18 mouse cellular contexts compared by ENCODE assay signal in the genomic region with DNA sequence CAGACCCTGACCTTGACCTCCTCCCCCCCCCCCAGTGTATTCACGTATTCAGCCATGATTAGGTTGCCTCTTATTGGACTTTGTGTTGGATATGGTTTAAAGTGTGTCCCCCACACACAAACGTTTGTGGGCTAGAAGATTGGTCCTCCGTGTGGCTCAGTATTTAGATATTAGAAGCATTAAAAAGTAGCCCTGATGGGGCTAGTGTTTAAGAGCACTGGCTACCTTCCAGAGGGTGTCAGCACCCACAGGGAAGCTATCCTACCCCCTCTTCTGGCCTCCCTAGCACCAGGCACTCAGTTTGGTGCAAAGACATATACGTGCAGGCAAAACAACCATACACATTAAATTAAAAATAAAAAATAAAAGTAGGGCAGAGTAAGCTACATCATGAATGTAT. TPM values are rescaled to one million over a fixed set of nuclear protein-coding genes. Genes with fewer than 3 reads are reported as not detected.
DNase-seq lines count a peak whose midpoint lies in the region; ATAC-seq and TF ChIP-seq lines count a peak whose summit lies in the region.
"Had no signal": no experiment of that assay in that cellular context is flagged by ENCODE, and none has a peak within 500 bp of the region (broad histone marks: within the 10 kb centered on the region; RNA-seq: fewer than 3 reads in every experiment).

No protein-coding gene starts in this region.

- 66% methylated on average over 4 of the region's 4 CpGs for WGBS in lung, embryonic 14.5 days
- 74% methylated on average over 4 of the region's 4 CpGs for WGBS in liver, embryonic 16.5 days (ENCODE audit: insufficient replicate concordance)

- no peak overlapping the region for H3K9ac ChIP-seq in lung, embryonic 14.5 days
- no peak overlapping the region for H3K9ac ChIP-seq in liver, embryonic 16.5 days (ENCODE audit: low read depth, low read length)

- no peaks in the 10 kb centered on the region for H3K27me3 ChIP-seq in lung, embryonic 14.5 days (ENCODE audit: insufficient read depth, low read length)
- H3K27me3 ChIP-seq in liver, embryonic 16.5 days (ENCODE audit: control insufficient read depth, insufficient read depth, low read depth, low read length): no peaks in the 10 kb centered on the region

- H3K9me3 ChIP-seq in lung, embryonic 14.5 days (ENCODE audit: low read depth, low read length): no peaks in the 10 kb centered on the region
- no peaks in the 10 kb centered on the region for H3K9me3 ChIP-seq in liver, embryonic 16.5 days (replicated peaks; ENCODE audit: control insufficient read depth, low read length)
- H3K9me3 ChIP-seq: embryonic facial prominence, embryonic 10.5 days had no signal

- intact Hi-C loops in gastrocnemius, adult 2 months (cut with DNase I): loop anchor here (10.0 kb wide), 2 partner anchors 172 to 232 kb away; partner anchors contain the start of genes Nit1, Pfdn2, Ppox and Usp21

- no peak for ATAC-seq in lung, embryonic 14.5 days (ENCODE audit: insufficient read depth)
- no peak for ATAC-seq in liver, embryonic 16.5 days (ENCODE audit: low read depth)

- no peaks in the 10 kb centered on the region for H3K36me3 ChIP-seq in lung, embryonic 14.5 days (ENCODE audit: insufficient read depth)
- no peaks in the 10 kb centered on the region for H3K36me3 ChIP-seq in liver, embryonic 16.5 days (ENCODE audit: control insufficient read depth, insufficient read depth)
- H3K36me3 ChIP-seq: embryonic facial prominence, embryonic 10.5 days had no signal

- peak overlapping the region; percentile 69 for H3K4me2 ChIP-seq in lung, embryonic 14.5 days
- peak overlapping the region; percentile 88; the same call in 1 of the 2 replicates for H3K4me2 ChIP-seq in liver, embryonic 16.5 days (ENCODE audit: low read depth, low read length)

- DNase-seq in gastrocnemius, adult 2 months: no peak
- DNase-seq in gastrocnemius, postnatal 4 days (ENCODE audit: low spot score in 2 of 2): no peak
- DNase-seq in lung, embryonic 14.5 days: no peak
- no peak for DNase-seq in lung, postnatal 25 days (ENCODE audit: low spot score)
- peak; percentile 52 for DNase-seq in MN1 (ENCODE audit: low spot score)
- no peak for DNase-seq in urinary bladder, postnatal 36 days (ENCODE audit: low spot score in 2 of 2)
- DNase-seq in spleen, adult 18-20 months: no peak
- DNase-seq: cerebellum, postnatal 10 days; gastrocnemius, postnatal 36 days; heart, postnatal 4 days; kidney, postnatal 14 days; layer of hippocampus, adult 9-11 months; lung, postnatal 10 days had no signal

- H3K4me3 ChIP-seq in gastrocnemius, adult 2 months: peak overlapping the region; percentile 81
- no peak overlapping the region for H3K4me3 ChIP-seq in lung, embryonic 14.5 days (ENCODE audit: low read depth, low read length)
- H3K4me3 ChIP-seq in liver, embryonic 16.5 days (ENCODE audit: low read depth, low read length): no peak overlapping the region

- peak overlapping the region; percentile 96 for H3K27ac ChIP-seq in gastrocnemius, adult 2 months
- no peak overlapping the region for H3K27ac ChIP-seq in lung, embryonic 14.5 days (ENCODE audit: low read depth)
- H3K27ac ChIP-seq in liver, embryonic 16.5 days (ENCODE audit: low read length): no peak overlapping the region

- no peaks in the 10 kb centered on the region; the same call in 1 of the 2 replicates for H3K4me1 ChIP-seq in lung, embryonic 14.5 days (ENCODE audit: insufficient read depth)
- H3K4me1 ChIP-seq in liver, embryonic 16.5 days (ENCODE audit: control insufficient read depth, low read depth, low read length): peaks cover 39% of the 10 kb centered on the region

- no peak for TF ChIP-seq CTCF in gastrocnemius, adult 2 months (IDR thresholded peaks at IDR 0.05)
- no peak for TF ChIP-seq CTCF in lung, embryonic 14.5 days (IDR thresholded peaks at IDR 0.05; ENCODE audit: low read depth)

RNA-seq across cellular contexts. Expression of gene Cfap126, which starts 0.7 kb away (rescaled TPM):
- 1 to 10 TPM in 1 of 2 experiments, under 1 TPM in 1; 0.75 to 1.8 TPM for total RNA-seq in gastrocnemius, adult 2 months (2021)
- 1 to 10 TPM in 1 of 2 experiments, not detected in 1; 1.2 TPM for total RNA-seq in gastrocnemius, postnatal 4 days (2021)
- 2.0 and 2.2 TPM in 2 replicates for polyA plus RNA-seq in lung, embryonic 14.5 days (2014; fragmentation: Nextera tagmentation; extraction: Ambion mirVana)
- 1.8 and 2.1 TPM in 2 replicates for polyA plus RNA-seq in liver, embryonic 16.5 days (2015; fragmentation: Nextera tagmentation; extraction: Ambion mirVana)

RNA-seq across cellular contexts. Expression of gene Sdhc, which starts 37.4 kb away (rescaled TPM):
- total RNA-seq in gastrocnemius, adult 2 months (2021): 100 to 1,000 TPM; 635 to 909 TPM
- 100 to 1,000 TPM; 458 to 496 TPM for total RNA-seq in gastrocnemius, postnatal 4 days (2021)
- 281 and 304 TPM in 2 replicates for polyA plus RNA-seq in lung, embryonic 14.5 days (2014; fragmentation: Nextera tagmentation; extraction: Ambion mirVana)
- polyA plus RNA-seq in liver, embryonic 16.5 days (2015; fragmentation: Nextera tagmentation; extraction: Ambion mirVana): 137 and 164 TPM in 2 replicates

RNA-seq across cellular contexts. Expression of gene Mpz, which starts 37.5 kb away (rescaled TPM):
- total RNA-seq in gastrocnemius, adult 2 months (2021): 10 to 100 TPM; 24.7 to 27.7 TPM
- 100 to 1,000 TPM; 476 to 539 TPM for total RNA-seq in gastrocnemius, postnatal 4 days (2021)
- 0.24 and 0.49 TPM in 2 replicates for polyA plus RNA-seq in lung, embryonic 14.5 days (2014; fragmentation: Nextera tagmentation; extraction: Ambion mirVana)
- 0.04 TPM in 1 of 2 replicates, not detected in the other for polyA plus RNA-seq in liver, embryonic 16.5 days (2015; fragmentation: Nextera tagmentation; extraction: Ambion mirVana)
- total RNA-seq: left cerebral cortex, postnatal 25 days had no signal
- polyA plus RNA-seq: inflammation-experienced regulatory T-cells, adult 6 months had no signal

RNA-seq across cellular contexts. Expression of gene Fcgr3, which starts 48.3 kb away (rescaled TPM):
- 1 to 10 TPM; 1.8 to 4.3 TPM for total RNA-seq in gastrocnemius, adult 2 months (2021)
- 10 to 100 TPM; 15.7 to 16.8 TPM for total RNA-seq in gastrocnemius, postnatal 4 days (2021)
- 10.8 and 14.3 TPM in 2 replicates for polyA plus RNA-seq in lung, embryonic 14.5 days (2014; fragmentation: Nextera tagmentation; extraction: Ambion mirVana)
- polyA plus RNA-seq in liver, embryonic 16.5 days (2015; fragmentation: Nextera tagmentation; extraction: Ambion mirVana): 28.6 and 30.3 TPM in 2 replicates
- polyA plus RNA-seq: C2C12 had no signal

Comparison
In these comparisons a context has a peak if more than half of its experiments do, and no peak if none do; other contexts are left out.
1. RNA of gene Mpz, which starts 37.5 kb away (total RNA-seq): 476 to 539 TPM in gastrocnemius, postnatal 4 days; 24.7 to 27.7 TPM in gastrocnemius, adult 2 months; every median in the first group is over 10 times any median in the second.